Mouse (Mus musculus) mature B cell (primary cell): Measurements from ENCODE around the gene Acat2.
"Not testable (repeated sequence)": the region's sequence is repeated elsewhere in the genome, so short reads cannot be mapped to it uniquely, and the experiment has no call there.

Experiments used
- in situ Hi-C: fragments of 300-500 bp; cut with MboI; formaldehyde crosslinking; loops from 2 replicates; pipeline ENCODE4 v1.14.3; 2019

Gene Acat2

DNA sequence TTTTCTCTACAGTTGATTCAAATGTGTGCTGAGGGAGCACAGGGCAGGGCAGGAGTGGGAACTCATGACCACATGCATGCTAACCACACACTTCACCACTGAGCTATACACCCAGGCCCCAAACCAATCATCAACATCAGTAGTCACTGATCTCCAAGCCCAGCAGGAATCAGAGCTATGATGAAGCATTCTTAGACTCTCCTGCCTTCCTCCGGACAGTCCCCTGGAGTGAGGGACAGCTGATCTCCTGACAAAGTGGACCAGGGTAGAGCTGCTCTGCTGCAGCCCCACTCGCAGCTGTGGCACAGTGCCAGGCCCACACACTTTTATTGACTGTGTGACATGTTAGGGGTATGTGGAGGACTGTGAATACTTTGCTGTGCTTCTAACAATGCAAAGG, 1.2 kb downstream of the Acat2 start:
- in situ Hi-C loops: not testable (repeated sequence)

DNA sequence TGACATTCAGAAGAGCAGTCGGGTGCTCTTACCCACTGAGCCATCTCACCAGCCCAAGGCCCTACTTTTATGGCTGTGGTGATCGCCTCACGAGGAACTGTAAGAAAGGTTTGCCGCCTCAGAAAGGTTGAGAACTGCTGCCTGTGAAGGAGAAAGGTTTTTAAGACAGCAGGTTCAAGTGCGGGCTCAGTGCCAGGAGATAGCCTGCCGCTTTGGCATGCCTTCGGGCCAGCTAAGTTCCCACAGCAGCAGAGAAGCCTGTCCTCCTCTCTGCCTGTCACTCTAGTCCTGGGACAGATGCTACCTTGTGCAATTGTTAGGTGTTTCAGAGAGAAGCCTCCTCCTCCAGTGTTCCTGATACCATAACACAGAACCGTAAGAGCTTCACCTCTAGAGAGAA, 3.9 kb downstream of the Acat2 start:
- in situ Hi-C loops: no loop called here

DNA sequence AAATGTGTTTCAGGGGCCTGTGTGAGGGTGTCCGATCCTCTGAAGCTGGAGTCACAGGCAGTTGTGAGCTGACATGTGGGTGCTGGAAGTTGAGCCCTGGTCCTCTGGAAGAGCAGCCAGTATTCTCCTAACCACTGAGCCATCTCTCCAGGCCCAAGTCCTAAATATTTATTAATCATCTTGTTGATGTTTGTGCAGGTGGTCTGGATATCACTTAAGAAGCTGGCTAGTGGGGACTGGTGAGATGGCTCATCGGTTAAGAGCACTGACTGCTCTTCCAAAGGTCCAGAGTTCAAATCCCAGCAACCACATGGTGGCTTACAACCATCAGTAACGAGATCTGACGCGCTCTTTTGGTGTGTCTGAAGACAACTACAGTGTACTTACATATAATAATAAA, 10.9 kb downstream of the Acat2 start:
- in situ Hi-C loops: no loop called here

DNA sequence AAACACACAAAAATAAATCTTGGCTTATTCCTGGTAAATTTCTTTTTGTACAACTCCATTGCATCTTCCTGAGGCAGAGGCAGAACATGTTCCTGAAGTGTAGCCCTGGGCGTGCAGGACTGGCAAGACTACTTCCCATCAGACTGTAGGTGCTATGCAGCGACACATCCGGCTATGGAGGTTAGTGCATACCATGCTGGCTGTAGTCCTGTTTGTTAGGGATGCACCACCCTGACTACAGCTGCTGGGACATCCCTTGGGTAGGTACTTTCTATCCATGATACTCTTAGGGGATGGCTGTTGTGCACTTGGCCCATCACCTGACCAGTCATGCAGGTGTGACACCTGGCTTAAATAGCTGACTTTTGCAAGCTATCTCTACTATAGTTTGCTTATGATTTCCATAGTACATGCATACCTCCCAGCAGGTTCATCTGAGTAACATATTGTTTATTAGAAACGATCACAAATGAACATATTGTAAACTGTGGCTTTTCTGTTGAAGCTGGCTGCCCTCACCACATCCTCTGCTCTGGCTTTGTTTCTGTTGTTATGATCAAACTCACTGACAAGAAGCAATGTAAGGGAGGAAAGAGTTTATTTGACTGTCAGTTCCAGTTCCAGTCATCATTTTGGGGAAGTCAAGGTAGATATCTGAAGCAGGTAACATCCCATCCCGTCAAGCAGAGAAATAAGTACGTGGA, 17.9 kb downstream of the Acat2 start:
- in situ Hi-C loops: no loop called here

DNA sequence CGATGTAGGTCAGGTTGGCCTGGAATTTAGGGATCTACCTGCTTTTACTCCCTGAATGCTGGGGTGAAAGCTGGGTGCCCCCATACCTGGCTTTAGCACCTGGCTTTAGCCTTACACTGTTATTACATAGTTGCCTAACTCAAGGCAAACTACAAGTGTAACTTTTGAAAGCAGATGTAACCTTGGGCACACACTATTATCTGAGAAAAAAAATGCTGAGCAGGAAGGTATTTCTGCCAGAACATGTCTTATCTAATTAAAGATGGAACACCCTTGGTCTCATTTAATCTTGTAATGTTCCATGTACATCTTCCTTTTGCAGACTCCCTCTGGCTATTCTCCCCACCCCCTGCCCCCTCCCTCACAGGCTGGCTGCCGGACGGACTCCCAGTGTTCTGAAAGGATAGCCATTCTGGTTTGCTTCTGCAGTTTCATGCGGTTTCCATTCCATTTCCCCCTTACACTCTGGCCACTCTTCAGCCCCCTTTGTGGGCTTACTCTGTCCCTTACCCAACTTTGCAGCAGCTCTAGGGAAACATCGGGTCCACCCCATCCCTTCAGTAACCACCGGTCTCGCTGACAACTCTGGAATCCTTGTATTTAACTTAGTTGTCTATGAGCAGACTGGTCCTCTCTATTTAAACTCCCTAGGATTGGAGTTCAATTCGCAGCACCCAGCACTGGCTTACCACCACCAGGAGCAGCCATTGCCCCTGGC, 18.8 kb downstream of the Acat2 start:
- in situ Hi-C loops: no loop called here

DNA sequence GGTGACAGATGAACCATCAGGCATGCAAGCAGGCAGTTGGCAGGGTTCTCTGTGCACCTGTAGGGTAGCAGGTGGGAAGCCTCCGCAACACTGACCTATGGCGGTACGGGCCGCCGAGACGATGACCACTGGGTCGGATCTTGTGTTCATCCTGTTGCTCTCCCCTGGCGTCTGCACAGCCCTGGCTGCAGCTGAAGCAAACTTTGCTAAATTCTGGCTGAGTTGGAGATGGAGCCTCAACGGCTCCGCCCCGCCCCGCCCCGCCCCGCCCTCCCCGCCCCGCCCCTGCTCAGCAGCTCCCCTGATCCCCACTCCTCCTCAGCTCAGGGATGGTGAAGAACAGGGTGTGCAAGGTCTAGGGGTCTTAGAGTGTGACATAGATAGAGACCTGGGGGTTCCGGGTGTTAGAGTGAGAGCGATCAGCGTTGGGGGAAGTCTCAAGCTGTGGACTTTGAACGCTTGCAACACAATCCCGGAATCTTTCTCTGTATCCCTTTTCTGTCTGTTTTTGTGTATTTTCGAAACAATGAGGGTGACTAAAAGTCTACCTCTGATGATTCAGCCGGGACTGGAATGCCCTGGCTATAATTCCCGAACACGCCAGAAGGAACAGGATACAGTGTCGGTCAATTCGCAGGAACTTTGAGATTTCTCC, 20.3 kb downstream of the Acat2 start, which contains the start of gene Acat3:
Acat3 (minus strand) TSS at position 450 of the 655 bp plus-strand sequence.
- in situ Hi-C loops: no loop called here

DNA sequence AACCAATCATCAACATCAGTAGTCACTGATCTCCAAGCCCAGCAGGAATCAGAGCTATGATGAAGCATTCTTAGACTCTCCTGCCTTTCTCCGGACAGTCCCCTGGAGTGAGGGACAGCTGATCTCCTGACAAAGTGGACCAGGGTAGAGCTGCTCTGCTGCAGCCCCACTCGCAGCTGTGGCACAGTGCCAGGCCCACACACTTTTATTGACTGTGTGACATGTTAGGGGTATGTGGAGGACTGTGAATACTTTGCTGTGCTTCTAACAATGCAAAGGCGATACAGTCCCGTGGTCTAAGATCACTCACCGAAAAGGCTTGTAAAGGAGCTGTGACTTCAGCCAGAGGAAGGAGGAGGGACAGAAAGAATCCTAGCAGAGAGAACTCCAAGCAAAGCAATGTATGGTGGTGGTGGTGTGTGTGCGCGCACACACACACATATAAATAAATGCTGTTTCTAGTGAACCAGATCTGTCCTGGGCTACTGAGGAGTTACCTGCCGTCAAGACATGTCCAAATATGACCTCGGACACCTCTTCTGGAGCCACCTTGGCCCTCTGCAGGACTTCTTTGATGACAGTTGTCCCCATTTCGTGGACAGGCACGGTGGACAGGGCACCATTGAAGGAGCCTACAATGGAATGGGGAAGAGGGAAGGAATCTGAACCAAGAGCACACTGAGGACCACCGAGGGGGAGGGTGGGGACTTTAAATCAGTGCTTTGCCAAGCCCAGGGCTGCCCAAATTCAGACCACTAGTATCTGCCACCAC, 21.0 kb downstream of the Acat2 start:
- in situ Hi-C loops: not testable (repeated sequence)

DNA sequence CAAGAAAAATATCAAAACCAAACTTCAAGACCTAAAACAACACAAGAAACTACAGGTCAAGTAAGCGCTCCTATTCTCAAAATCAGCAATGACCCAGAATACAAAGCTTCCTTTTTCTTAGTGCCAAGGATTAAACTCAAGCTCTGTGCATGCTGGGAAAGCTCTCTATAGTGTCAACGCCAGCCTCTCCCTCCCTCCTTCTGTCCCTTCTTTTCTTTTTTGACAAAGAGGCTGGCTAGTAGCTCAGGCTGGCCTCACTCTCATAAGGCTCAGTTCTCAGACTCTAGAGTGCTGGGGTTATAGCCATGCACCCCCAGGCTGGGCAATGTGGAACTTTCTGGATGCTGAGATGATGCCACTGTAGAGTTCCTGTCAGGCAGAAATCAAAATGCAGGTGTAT, 22.5 kb downstream of the Acat2 start:
- in situ Hi-C loops: no loop called here

DNA sequence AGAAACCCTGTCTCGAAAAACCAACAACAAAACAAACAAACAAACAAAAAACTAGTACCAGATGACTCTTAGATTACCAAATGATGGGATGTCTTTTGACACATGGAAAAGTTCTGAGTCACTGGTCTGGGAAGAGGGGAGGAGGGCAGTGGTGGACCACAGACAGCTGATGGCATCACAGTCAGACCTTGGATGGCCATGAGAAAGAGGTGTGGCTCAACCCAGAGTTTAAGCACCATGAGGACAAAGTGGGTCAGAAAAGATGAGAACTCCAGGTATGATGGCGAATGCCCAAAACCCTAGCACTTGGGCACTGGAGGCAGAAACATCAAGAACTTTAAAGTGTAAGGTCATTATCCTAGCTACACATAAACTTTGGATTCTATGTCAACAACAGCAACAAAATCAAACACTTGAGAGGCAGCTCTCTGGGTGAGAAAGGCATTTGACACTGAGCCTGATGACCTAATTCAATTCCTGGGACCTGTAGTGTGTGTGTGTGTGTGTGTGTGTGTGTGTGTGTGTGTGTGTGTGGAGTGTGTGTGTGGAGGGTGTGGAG, 23.1 kb downstream of the Acat2 start:
- in situ Hi-C loops: no loop called here

DNA sequence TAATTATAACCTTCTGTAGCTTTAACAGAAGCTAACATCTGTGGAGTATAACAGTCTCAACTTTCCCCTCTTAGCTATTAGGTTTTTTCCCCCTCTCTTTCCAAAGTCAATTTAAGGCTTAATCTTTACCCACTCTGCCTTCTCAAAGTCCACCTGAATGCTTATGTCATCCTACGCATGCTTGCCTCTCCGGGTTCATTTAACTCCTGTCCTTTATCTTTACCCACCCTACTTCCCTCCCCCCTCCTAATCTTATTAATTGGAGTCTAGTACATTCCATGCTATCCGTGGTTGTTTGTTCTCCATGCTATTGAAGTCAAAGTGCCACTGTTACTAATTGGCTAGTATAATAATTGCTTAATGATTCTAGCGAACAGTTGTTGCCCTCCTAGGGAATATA, 24.8 kb downstream of the Acat2 start:
- in situ Hi-C loops: no loop called here

DNA sequence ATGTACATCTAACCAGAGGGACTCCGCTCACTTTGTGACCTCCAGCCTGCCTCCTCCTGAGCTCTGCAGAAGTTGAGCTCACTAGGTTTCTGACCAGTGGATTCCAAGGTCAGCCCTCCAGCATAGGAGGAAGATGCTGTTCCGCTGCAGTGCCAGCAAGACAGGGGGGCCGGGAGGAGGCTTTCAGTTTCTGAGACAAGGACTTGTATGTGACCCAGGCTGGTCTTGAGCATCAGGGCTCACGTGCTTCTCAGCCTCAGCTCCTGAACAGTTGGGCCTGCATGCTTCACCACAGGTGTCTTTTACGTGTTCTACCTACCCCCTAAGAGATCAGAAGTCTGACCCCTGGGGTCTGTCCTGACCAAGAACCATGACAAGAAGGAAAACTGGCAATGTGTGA, 29.0 kb downstream of the Acat2 start:
- in situ Hi-C loops: not testable (repeated sequence)

DNA sequence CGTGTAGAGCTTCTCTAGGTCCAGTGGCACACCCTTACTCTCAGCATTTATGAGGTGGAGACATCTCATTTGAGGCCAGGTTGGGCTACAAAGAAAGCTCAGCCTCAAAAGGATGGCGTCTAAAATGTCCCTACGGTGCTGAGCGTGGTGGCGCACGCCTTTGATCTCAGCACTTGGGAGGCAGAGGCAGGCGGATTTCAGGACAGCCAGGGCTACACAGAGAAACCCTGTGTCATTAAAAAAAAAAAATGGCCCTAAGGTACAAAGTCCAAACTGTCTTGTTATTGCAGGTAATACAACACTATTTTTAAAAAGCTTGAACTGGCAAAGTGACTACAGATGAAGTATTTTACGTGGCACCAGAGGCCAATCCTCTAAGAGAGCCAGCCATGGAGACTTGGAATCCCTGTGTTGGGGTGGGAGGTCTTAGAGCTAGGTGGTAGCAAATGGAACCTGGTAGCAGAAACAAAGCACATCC, 34.8 kb downstream of the Acat2 start:
- in situ Hi-C loops: no loop called here

DNA sequence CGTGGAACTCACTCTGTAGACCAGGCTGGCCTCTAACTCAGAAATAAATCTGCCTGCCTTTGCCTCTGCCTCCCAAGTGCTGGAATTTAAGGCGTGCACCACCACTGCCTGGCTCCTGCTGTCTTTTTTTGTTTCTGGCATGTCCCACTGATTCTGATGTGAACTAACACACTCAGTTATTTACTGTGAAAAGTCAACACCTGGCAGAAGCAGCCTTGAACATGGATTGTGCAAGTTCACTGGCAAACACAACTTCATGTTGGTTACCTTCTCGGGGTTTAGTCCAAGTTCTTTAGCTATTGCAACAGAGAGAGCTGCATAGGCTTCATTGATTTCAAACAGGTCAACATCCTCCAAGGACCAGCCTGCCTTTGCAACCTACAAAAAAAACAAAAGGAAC, 35.5 kb downstream of the Acat2 start:
- in situ Hi-C loops: no loop called here

DNA sequence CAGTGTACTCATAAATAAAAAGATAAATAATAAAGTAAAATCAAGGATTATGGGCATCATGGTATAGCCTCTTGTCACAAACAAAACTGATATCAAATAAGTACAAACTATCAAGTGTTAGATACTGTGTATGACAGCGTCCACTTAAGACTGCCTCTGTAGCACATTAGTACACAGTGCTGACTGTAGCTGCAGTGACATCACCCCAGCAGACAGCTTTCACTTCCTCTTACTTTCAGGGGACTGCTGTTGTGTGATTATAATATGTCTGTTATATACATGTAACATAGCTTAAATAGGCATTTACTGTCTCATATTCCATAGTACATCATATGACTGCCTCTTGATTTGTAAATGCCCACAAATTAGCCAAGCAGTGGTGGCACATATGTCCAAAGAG, 39.5 kb downstream of the Acat2 start:
- in situ Hi-C loops: no loop called here

DNA sequence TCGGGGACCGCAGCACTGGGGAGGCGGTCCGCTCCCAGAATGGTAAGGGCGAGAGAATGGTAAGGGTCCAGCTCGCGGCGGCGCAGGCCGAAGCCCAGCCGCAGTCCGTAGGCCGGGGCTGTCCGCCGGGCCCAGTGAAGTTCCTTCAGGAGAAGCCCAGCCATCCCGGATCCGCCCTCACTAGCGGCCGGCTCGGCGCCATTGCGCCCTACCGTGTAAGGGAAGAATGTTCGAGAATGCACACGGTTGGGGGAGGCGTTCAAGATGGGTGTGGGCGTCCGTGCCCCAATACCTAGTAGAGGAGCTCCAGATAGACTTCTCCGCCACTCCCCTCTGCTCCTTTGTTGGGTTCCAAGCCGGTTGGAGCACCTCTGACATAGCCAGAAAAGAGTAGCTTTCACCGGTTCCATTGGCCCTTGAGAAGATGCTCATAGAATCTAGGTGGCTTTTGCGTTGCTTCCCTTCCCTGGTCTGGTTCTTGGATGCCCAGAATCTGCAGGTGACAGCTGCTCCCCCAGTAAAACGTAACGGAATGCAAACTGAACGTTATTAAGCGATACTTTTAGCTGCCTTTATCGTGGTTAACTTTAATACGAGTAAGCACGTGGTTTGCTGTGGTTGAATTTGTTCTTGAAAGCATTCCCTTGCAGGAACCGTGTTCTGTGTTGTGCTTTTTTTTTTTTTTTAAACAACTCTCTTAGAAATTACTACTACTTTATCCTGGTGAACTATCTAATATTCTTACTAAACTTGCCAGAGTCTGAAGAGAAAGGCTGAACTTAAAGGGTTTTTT, 43.8 kb downstream of the Acat2 start:
- in situ Hi-C loops: no loop called here

DNA sequence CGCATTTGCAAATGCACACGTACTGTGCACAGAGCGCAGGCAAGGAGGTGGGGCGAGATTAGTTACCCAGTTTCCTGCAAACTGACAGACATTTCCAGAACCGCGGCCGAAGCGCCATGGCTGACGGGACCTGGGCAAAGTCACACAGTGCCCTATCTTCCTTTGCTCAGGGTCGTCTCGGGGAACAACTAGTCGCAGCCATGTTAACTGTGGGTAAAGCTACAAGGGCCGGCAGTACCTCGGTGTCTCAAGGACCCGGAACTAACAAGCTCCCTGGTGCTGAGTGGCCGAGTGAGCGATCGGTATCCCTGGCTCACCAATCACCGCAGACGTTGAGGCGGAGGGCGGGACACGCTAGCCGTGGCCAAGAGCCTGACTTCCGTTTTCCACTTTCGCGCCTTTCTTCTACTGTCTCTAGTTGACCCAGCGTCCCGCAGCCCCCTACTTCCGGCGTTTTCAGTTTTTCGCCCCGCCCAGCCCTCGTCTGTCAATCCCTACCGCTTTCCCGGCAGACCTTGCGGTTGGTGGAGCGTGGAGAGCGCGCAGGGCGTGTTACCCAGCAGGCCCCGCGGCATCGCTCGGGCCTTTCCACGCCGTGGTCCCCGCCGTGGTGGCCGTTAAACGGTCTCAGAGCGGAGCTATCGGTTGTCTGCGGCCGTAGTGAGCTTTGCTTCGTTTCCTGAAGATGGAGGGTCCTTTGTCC, 44.5 kb downstream of the Acat2 start, which contains the start of gene Mrpl18:
Mrpl18 (minus strand) TSS at position 465 of the 703 bp plus-strand sequence.
- in situ Hi-C loops: no loop called here

DNA sequence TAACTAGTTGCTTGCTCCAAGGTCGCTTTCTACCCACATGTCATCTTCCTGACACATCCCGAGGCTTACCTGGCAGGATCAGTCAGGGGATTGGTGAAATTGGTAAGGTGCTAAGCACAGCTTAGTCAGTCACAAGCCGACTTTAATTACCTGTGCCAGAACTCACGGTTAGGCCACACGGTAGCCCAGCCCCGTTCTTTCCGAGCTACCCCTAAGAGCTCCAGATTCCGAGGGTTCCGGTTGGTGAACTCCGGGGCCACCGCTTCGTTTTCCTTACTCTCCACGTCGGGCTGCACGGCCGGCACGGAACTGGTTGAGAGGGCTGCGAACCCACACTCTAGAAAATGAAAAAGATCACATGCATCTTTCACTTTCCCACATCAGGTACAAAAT, 45.1 kb downstream of the Acat2 start, which contains the start of gene Tcp1:
Tcp1 (plus strand) TSS at position 214 of the 393 bp plus-strand sequence.
- in situ Hi-C loops: no loop called here

DNA sequence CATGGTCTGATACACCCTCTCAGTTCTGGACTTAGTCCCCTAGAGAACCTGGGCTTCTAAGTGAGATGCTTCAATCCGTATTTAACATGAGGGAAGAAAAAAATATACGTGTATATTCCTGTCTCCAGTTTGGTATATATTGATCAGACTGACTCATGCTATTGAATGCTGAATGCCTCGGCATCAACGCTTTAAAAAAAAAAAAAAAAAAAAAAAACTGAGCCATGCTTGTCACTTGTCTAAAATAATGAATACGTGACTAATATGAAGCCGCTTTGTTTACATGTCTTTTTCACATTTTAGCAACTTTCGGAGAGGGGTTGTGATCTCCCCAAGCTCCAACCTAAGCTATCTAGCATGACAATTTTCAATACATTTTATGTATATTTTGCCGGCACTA, 50.2 kb downstream of the Acat2 start:
- in situ Hi-C loops: no loop called here

DNA sequence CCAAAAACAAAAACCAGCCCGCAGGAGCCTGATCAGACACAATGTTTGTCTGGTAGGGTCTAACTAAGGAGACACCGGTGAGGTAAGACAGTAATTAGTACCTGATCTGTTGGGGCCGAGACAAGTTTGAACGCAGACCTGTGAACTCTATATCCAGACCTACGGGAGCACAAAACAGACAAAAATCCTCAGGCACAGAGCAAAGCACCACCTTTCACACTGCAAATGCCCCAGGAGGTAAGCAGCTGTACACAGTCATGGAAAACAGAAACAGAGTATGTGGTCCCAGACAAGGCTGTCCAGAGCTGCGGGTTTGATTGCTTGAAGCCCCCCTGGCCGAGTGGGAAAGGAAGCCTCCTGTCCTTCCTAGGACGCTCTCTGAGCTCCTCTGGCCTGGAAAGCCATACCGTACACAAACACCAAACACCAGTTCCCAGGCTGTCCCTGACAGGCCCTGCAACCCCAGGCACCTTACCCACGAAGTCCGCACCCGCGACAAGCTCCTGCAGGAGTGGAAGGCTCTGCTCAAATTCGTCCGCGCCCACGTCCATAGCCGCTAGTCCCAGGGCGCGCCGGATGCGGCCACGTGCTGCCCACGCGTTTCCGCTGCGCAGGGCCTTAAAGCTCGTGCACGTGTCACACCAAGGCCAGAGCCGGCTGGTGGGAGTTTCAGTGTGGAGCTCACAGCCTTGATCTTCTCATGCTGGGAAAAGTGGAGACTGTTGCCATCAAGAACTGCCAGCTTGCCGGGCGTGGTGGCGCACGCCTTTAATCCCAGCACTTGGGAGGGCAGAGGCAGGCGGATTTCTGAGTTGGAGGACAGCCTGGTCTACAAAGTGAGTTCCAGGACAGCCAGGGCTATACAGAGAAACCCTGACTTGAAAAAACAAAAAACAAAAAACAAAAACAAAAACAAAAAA, 50.9 kb downstream of the Acat2 start, which contains the start of gene Pnldc1:
Pnldc1 (minus strand) TSS at position 870 of the 920 bp plus-strand sequence.
- in situ Hi-C loops: no loop called here
